ENCODE assay signal across 13 mouse cellular contexts in the genomic region with DNA sequence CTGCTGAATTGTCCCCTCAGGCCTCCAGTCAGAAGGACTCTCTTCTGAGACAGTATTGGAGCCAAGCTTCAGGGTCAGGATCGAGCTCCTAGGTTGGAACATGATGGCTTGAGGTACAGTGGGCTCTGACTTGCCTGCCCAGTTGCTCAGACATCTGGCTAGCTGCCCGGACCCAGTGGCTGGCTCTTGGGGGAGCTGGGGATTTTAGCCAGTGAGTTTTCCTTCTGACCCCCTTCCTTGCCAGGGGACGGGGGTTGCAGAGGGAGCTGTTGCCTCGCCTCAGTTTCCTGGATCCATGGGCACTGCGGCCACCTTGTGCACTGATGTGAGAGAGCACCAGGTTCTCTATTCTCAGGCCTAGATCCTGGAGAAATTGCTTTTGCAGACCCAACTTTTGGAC. TPM values are rescaled to one million over a fixed set of nuclear protein-coding genes. Genes with fewer than 3 reads are reported as not detected.
A peak's percentile ranks its signal among the peaks of the same experiment; 100 is the strongest.
DNase-seq lines count a peak whose midpoint lies in the region; ATAC-seq and TF ChIP-seq lines count a peak whose summit lies in the region.
"Had no signal": no experiment of that assay in that cellular context is flagged by ENCODE, and none has a peak within 500 bp of the region (broad histone marks: within the 10 kb centered on the region; RNA-seq: fewer than 3 reads in every experiment).

No protein-coding gene starts in this region.

- H3K4me3 ChIP-seq in forebrain, embryonic 10.5 days = no peak overlapping the region
- no peak overlapping the region for H3K4me3 ChIP-seq in forebrain, embryonic 14.5 days (ENCODE audit: low read depth, low read length)
- H3K4me3 ChIP-seq in hindbrain, embryonic 16.5 days (ENCODE audit: low read length) = no peak overlapping the region
- no peak overlapping the region for H3K4me3 ChIP-seq in hindbrain, embryonic 13.5 days
- H3K4me3 ChIP-seq in neural tube, embryonic 13.5 days = no peak overlapping the region
- no peak overlapping the region for H3K4me3 ChIP-seq in neural tube, embryonic 15.5 days (replicated peaks)
- no peak overlapping the region for H3K4me3 ChIP-seq in midbrain, postnatal 0 days (ENCODE audit: low read depth, low read length)
- H3K4me3 ChIP-seq: megakaryocyte, embryonic 14.5 days had no signal

- peaks cover 99% of the 10 kb centered on the region for H3K4me1 ChIP-seq in forebrain, embryonic 10.5 days
- H3K4me1 ChIP-seq in forebrain, embryonic 14.5 days (ENCODE audit: control insufficient read depth, insufficient read depth, low read length) = peaks cover 86% of the 10 kb centered on the region
- H3K4me1 ChIP-seq in hindbrain, embryonic 16.5 days (ENCODE audit: control insufficient read depth, insufficient read depth, low read depth, low read length) = peaks cover 87% of the 10 kb centered on the region
- H3K4me1 ChIP-seq in hindbrain, embryonic 13.5 days (replicated peaks) = peaks cover 99% of the 10 kb centered on the region
- peaks cover 100% of the 10 kb centered on the region for H3K4me1 ChIP-seq in neural tube, embryonic 13.5 days (replicated peaks)
- peaks cover 94% of the 10 kb centered on the region for H3K4me1 ChIP-seq in neural tube, embryonic 15.5 days
- H3K4me1 ChIP-seq in midbrain, postnatal 0 days (ENCODE audit: insufficient read depth, low read length) = peaks cover 36% of the 10 kb centered on the region

- no peak for TF ChIP-seq CTCF in midbrain, postnatal 0 days (IDR thresholded peaks at IDR 0.05)

- no peak for ATAC-seq in forebrain, embryonic 14.5 days
- no peak for ATAC-seq in hindbrain, embryonic 16.5 days
- ATAC-seq in hindbrain, embryonic 13.5 days (ENCODE audit: low FRiP score) = no peak
- no peak for ATAC-seq in neural tube, embryonic 13.5 days (ENCODE audit: low read depth)
- ATAC-seq in neural tube, embryonic 15.5 days (ENCODE audit: low FRiP score) = no peak
- ATAC-seq in midbrain, postnatal 0 days (ENCODE audit: low FRiP score) = no peak

- DNase-seq in forebrain, embryonic 10.5 days (ENCODE audit: extremely low spot score, low spot score) = no peak
- no peak for DNase-seq in forebrain, embryonic 14.5 days (ENCODE audit: low spot score)
- peak; percentile 45 for DNase-seq in midbrain, postnatal 0 days (ENCODE audit: low spot score)
- DNase-seq in layer of hippocampus, adult 18-20 months (ENCODE audit: low spot score in 2 of 2) = no peak
- DNase-seq: kidney, postnatal 14 days; right cerebral cortex, postnatal 25 days; thymus, postnatal 14 days had no signal

- H3K4me2 ChIP-seq in forebrain, embryonic 14.5 days (ENCODE audit: low read length) = no peak overlapping the region
- no peak overlapping the region for H3K4me2 ChIP-seq in hindbrain, embryonic 16.5 days (ENCODE audit: low read length)
- H3K4me2 ChIP-seq in hindbrain, embryonic 13.5 days = no peak overlapping the region
- no peak overlapping the region for H3K4me2 ChIP-seq in neural tube, embryonic 13.5 days
- no peak overlapping the region for H3K4me2 ChIP-seq in neural tube, embryonic 15.5 days
- no peak overlapping the region for H3K4me2 ChIP-seq in midbrain, postnatal 0 days (ENCODE audit: low read depth, low read length, poor library complexity, severe bottlenecking)

- 70% methylated on average over 5 of the region's 5 CpGs for WGBS in forebrain, embryonic 10.5 days
- WGBS in forebrain, embryonic 14.5 days = 75% methylated on average over 5 of the region's 5 CpGs
- WGBS in hindbrain, embryonic 16.5 days = 59% methylated on average over 5 of the region's 5 CpGs
- 73% methylated on average over 5 of the region's 5 CpGs for WGBS in hindbrain, embryonic 13.5 days
- 71% methylated on average over 5 of the region's 5 CpGs for WGBS in neural tube, embryonic 13.5 days
- 79% methylated on average over 5 of the region's 5 CpGs for WGBS in neural tube, embryonic 15.5 days
- WGBS in midbrain, postnatal 0 days = 66% methylated on average over 5 of the region's 5 CpGs

- peaks cover 67% of the 10 kb centered on the region for H3K36me3 ChIP-seq in forebrain, embryonic 10.5 days (replicated peaks)
- H3K36me3 ChIP-seq in forebrain, embryonic 14.5 days (ENCODE audit: control insufficient read depth, insufficient read depth, low read length) = 0 out of 2 replicates have a peak, but pooled peaks cover 4% of the 10 kb centered on the region
- H3K36me3 ChIP-seq in hindbrain, embryonic 16.5 days (ENCODE audit: control insufficient read depth, insufficient read depth, low read length) = no peaks in the 10 kb centered on the region
- peaks cover 8% of the 10 kb centered on the region for H3K36me3 ChIP-seq in hindbrain, embryonic 13.5 days
- H3K36me3 ChIP-seq in neural tube, embryonic 13.5 days = peaks cover 7% of the 10 kb centered on the region
- no peaks in the 10 kb centered on the region for H3K36me3 ChIP-seq in neural tube, embryonic 15.5 days
- peaks cover 7% of the 10 kb centered on the region; the same call in 1 of the 2 replicates for H3K36me3 ChIP-seq in midbrain, postnatal 0 days (ENCODE audit: insufficient read depth, low read length)
- H3K36me3 ChIP-seq: G1E had no signal

- H3K9me3 ChIP-seq in forebrain, embryonic 10.5 days = no peaks in the 10 kb centered on the region
- H3K9me3 ChIP-seq in forebrain, embryonic 14.5 days (replicated peaks; ENCODE audit: control insufficient read depth, low read length) = no peaks in the 10 kb centered on the region
- no peaks in the 10 kb centered on the region for H3K9me3 ChIP-seq in hindbrain, embryonic 16.5 days (ENCODE audit: control insufficient read depth, low read length)
- no peaks in the 10 kb centered on the region for H3K9me3 ChIP-seq in hindbrain, embryonic 13.5 days
- H3K9me3 ChIP-seq in neural tube, embryonic 13.5 days = no peaks in the 10 kb centered on the region
- H3K9me3 ChIP-seq in neural tube, embryonic 15.5 days (replicated peaks) = no peaks in the 10 kb centered on the region
- H3K9me3 ChIP-seq in midbrain, postnatal 0 days (ENCODE audit: low read length) = no peaks in the 10 kb centered on the region
- H3K9me3 ChIP-seq: G1E; megakaryocyte, embryonic 14.5 days had no signal

- peak overlapping the region; percentile 75 for H3K27ac ChIP-seq in forebrain, embryonic 10.5 days
- H3K27ac ChIP-seq in forebrain, embryonic 14.5 days (ENCODE audit: low read depth, low read length) = no peak overlapping the region
- peak overlapping the region; percentile 39; the same call in 1 of the 2 replicates for H3K27ac ChIP-seq in hindbrain, embryonic 16.5 days (ENCODE audit: low read depth, low read length)
- no peak overlapping the region for H3K27ac ChIP-seq in hindbrain, embryonic 13.5 days
- no peak overlapping the region for H3K27ac ChIP-seq in neural tube, embryonic 13.5 days (replicated peaks)
- H3K27ac ChIP-seq in neural tube, embryonic 15.5 days (replicated peaks) = no peak overlapping the region
- no peak overlapping the region for H3K27ac ChIP-seq in midbrain, postnatal 0 days (ENCODE audit: low read depth, low read length)

- no peak overlapping the region for H3K9ac ChIP-seq in forebrain, embryonic 14.5 days (ENCODE audit: low read length)
- H3K9ac ChIP-seq in hindbrain, embryonic 16.5 days (ENCODE audit: low read depth, low read length) = no peak overlapping the region; the same call in 1 of the 2 replicates
- no peak overlapping the region; the same call in 1 of the 2 replicates for H3K9ac ChIP-seq in hindbrain, embryonic 13.5 days
- 0 out of 2 replicates have a peak overlapping the region, but pooled peaks have one; percentile 17 for H3K9ac ChIP-seq in neural tube, embryonic 13.5 days
- H3K9ac ChIP-seq in neural tube, embryonic 15.5 days (replicated peaks) = no peak overlapping the region
- no peak overlapping the region for H3K9ac ChIP-seq in midbrain, postnatal 0 days (replicated peaks; ENCODE audit: low read length, poor library complexity, severe bottlenecking)

- H3K27me3 ChIP-seq in forebrain, embryonic 10.5 days (ENCODE audit: poor library complexity, severe bottlenecking) = no peaks in the 10 kb centered on the region
- no peaks in the 10 kb centered on the region for H3K27me3 ChIP-seq in forebrain, embryonic 14.5 days (replicated peaks; ENCODE audit: control insufficient read depth, insufficient read depth, low read length)
- 0 out of 2 replicates have a peak, but pooled peaks cover 2% of the 10 kb centered on the region for H3K27me3 ChIP-seq in hindbrain, embryonic 16.5 days (replicated peaks; ENCODE audit: control insufficient read depth, insufficient read depth, low read length)
- H3K27me3 ChIP-seq in hindbrain, embryonic 13.5 days = 0 out of 2 replicates have a peak, but pooled peaks cover 14% of the 10 kb centered on the region
- peaks cover 3% of the 10 kb centered on the region for H3K27me3 ChIP-seq in neural tube, embryonic 13.5 days
- no peaks in the 10 kb centered on the region for H3K27me3 ChIP-seq in neural tube, embryonic 15.5 days (replicated peaks)
- no peaks in the 10 kb centered on the region for H3K27me3 ChIP-seq in midbrain, postnatal 0 days (ENCODE audit: insufficient read depth, low read length)

RNA-seq across cellular contexts. Expression of a gene that starts 23.4 kb away (rescaled TPM):
- polyA plus RNA-seq in forebrain, embryonic 10.5 days (2016; fragmentation: Nextera tagmentation; extraction: Ambion mirVana) = 13.7 and 16.1 TPM in 2 replicates
- polyA plus RNA-seq in forebrain, embryonic 14.5 days (2014; fragmentation: Nextera tagmentation; extraction: Ambion mirVana) = 12.6 and 14.5 TPM in 2 replicates
- 7.8 and 9.7 TPM in 2 replicates for polyA plus RNA-seq in hindbrain, embryonic 16.5 days (2015; fragmentation: Nextera tagmentation; extraction: Ambion mirVana)
- polyA plus RNA-seq in hindbrain, embryonic 13.5 days (2015; fragmentation: Nextera tagmentation; extraction: Ambion mirVana) = 13.6 and 17.0 TPM in 2 replicates
- polyA plus RNA-seq in neural tube, embryonic 13.5 days (2015; fragmentation: Nextera tagmentation; extraction: Ambion mirVana) = 13.6 and 15.3 TPM in 2 replicates
- polyA plus RNA-seq in neural tube, embryonic 15.5 days (2015; fragmentation: Nextera tagmentation; extraction: Ambion mirVana) = 8.7 and 10.4 TPM in 2 replicates
- total RNA-seq in midbrain, postnatal 0 days (2014; rRNA removed) = 39.9 and 49.8 TPM in 2 replicates
- 5.9 and 9.5 TPM in 2 replicates for polyA plus RNA-seq in midbrain, postnatal 0 days (2015; fragmentation: Nextera tagmentation; extraction: Ambion mirVana)
- total RNA-seq in layer of hippocampus, adult 18-20 months (2021) = 10 to 100 TPM; 17.6 to 19.0 TPM

Comparison
In these comparisons a context has a peak if more than half of its experiments do, and no peak if none do; other contexts are left out.
1. H3K27ac ChIP-seq: peak in forebrain, embryonic 10.5 days (single experiment) and hindbrain, embryonic 16.5 days (single experiment); none in forebrain, embryonic 14.5 days (single experiment), hindbrain, embryonic 13.5 days (single experiment), neural tube, embryonic 13.5 days (single experiment), neural tube, embryonic 15.5 days (single experiment) and midbrain, postnatal 0 days (single experiment).